Mouse (Mus musculus) hindbrain, postnatal 0 days (tissue): ENCODE measurements at regions not wholly inside any gene's neighbourhood (a gene's known extent, or its start where the extent isn't known, plus 50 kb on each side); places are given as distances from the start of the nearest gene placed in this dataset.

Experiments
- ATAC-seq: fragments of 200-750 bp; cut with Nextera tagmentation; 2 replicates; pipeline ENCODE4 v1.8.0; 2017; ENCODE audit warnings: mild to moderate bottlenecking, moderate TSS enrichment, moderate library complexity
- DNase-seq: peaks from one replicate; pipeline ENCODE4 v3.0.0-alpha.2; 2015; ENCODE audit warnings: low spot score
- H3K27ac ChIP-seq: fragments of 300-500 bp; sonication (generic); 2 replicates; pipeline ENCODE4 v1.5.1; 2014; ENCODE audit warnings: mild to moderate bottlenecking
- H3K27me3 ChIP-seq: fragments of 300-500 bp; sonication (generic); 2 replicates; pipeline ENCODE4 v1.6.1; 2014; ENCODE audit warnings: low read length, mixed read lengths; ENCODE audit not compliant: insufficient read depth
- H3K36me3 ChIP-seq: fragments of 300-500 bp; sonication (generic); 2 replicates; pipeline ENCODE4 v1.6.1; 2014; ENCODE audit warnings: low read length, mixed read lengths; ENCODE audit not compliant: insufficient read depth
- H3K4me1 ChIP-seq: fragments of 300-500 bp; sonication (generic); 2 replicates; pipeline ENCODE4 v1.6.1; 2014; ENCODE audit warnings: antibody characterized with exemption, low read length, mixed read lengths; ENCODE audit not compliant: insufficient read depth
- H3K4me2 ChIP-seq: fragments of 300-500 bp; sonication (generic); 2 replicates; pipeline ENCODE4 v1.6.1; 2014; ENCODE audit warnings: low read depth, mild to moderate bottlenecking, low read length, moderate library complexity, mixed read lengths
- H3K4me3 ChIP-seq: fragments of 300-500 bp; sonication (generic); 2 replicates; pipeline ENCODE4 v1.5.1; 2014; ENCODE audit warnings: low read length
- H3K9ac ChIP-seq: fragments of 300-500 bp; sonication (generic); replicated peaks from 2 replicates; pipeline ENCODE4 v1.6.1; 2014; ENCODE audit warnings: mild to moderate bottlenecking, low read length, moderate library complexity, mixed read lengths
- H3K9me3 ChIP-seq: fragments of 300-500 bp; sonication (generic); 2 replicates; pipeline ENCODE4 v1.6.1; 2016; ENCODE audit warnings: low read length, mixed read lengths
- CTCF ChIP-seq: IDR thresholded peaks from 2 replicates; pipeline ENCODE4 v1.5.1; 2016; ENCODE audit warnings: antibody characterized with exemption, control low read depth, low read depth
- WGBS: fragments of 180-500 bp; shearing (Covaris S2); extraction: QIAGEN DNeasy Blood & Tissue Kit; methylation state at CpG from one replicate; pipeline ENCODE4 v1.1.7; 2014; 5-methylcytosine and 5-hydroxymethylcytosine counted together

- ATAC-seq, result peak; percentile 40; the same call in 1 of the 2 replicates
- 11% methylated on average over 1 of the region's 1 CpGs for WGBS
- H3K9ac ChIP-seq, result no peak overlapping the region
- H3K9me3 ChIP-seq, result no peaks in the 10 kb centered on the region
- no peak overlapping the region for H3K4me2 ChIP-seq
- DNase-seq, result peak; percentile 9
- H3K36me3 ChIP-seq, result no peaks in the 10 kb centered on the region
- TF ChIP-seq CTCF, result no peak
- H3K4me3 ChIP-seq, result no peak overlapping the region
- no peaks in the 10 kb centered on the region for H3K27me3 ChIP-seq
- H3K27ac ChIP-seq, result no peak overlapping the region
- H3K4me1 ChIP-seq, result no peaks in the 10 kb centered on the region
Observed at GRCm38 (mm10) chr10:112810181-112810580, 118.6 kb downstream of the Atxn7l3b start.

- DNase-seq (peak; percentile 60), ATAC-seq (no peak)
- Histone ChIP-seq H3K4me3 (no peak overlapping the region), H3K27ac (no peak overlapping the region), H3K9me3 (no peaks in the 10 kb centered on the region), H3K4me2 (no peak overlapping the region), H3K36me3 (no peaks in the 10 kb centered on the region), H3K4me1 (no peaks in the 10 kb centered on the region), H3K9ac (no peak overlapping the region), H3K27me3 (no peaks in the 10 kb centered on the region)
- peak; percentile 64 for TF ChIP-seq CTCF
- 47% methylated on average over 6 of the region's 6 CpGs for WGBS
Observed at GRCm38 (mm10) chr10:112803557-112803956, 125.2 kb downstream of the Atxn7l3b start.

- 6% methylated on average over 5 of the region's 5 CpGs for WGBS
Observed at GRCm38 (mm10) chr10:112801560-112801959, 127.2 kb downstream of the Atxn7l3b start.

GRCm38 (mm10) chr10:112798603-112799002, 130.2 kb downstream of the Atxn7l3b start:
- DNase-seq, result no peak
- H3K4me2 ChIP-seq, result no peak overlapping the region
- no peaks in the 10 kb centered on the region for H3K27me3 ChIP-seq
- no peak overlapping the region for H3K27ac ChIP-seq
- no peak for ATAC-seq
- no peaks in the 10 kb centered on the region for H3K9me3 ChIP-seq
- H3K4me1 ChIP-seq, result no peaks in the 10 kb centered on the region
- 41% methylated on average over 7 of the region's 7 CpGs for WGBS
- H3K4me3 ChIP-seq, result no peak overlapping the region
- no peak for TF ChIP-seq CTCF
- H3K36me3 ChIP-seq, result no peaks in the 10 kb centered on the region
- H3K9ac ChIP-seq, result no peak overlapping the region

More at GRCm38 (mm10) chr10:112801560-112801959, 127.2 kb downstream of the Atxn7l3b start:
- H3K9ac ChIP-seq, result no peak overlapping the region
- H3K9me3 ChIP-seq, result no peaks in the 10 kb centered on the region
- peak; percentile 68 for ATAC-seq
- H3K4me1 ChIP-seq, result no peaks in the 10 kb centered on the region
- H3K27me3 ChIP-seq, result no peaks in the 10 kb centered on the region
- DNase-seq, result peak; percentile 88
- no peaks in the 10 kb centered on the region for H3K36me3 ChIP-seq
- no peak overlapping the region for H3K4me2 ChIP-seq
- TF ChIP-seq CTCF, result peak; percentile 91
- no peak overlapping the region for H3K4me3 ChIP-seq
- no peak overlapping the region for H3K27ac ChIP-seq

- H3K9me3 ChIP-seq, result no peaks in the 10 kb centered on the region
- no peak for ATAC-seq
- H3K36me3 ChIP-seq, result no peaks in the 10 kb centered on the region
- no peak overlapping the region for H3K4me2 ChIP-seq
- 14% methylated on average over 4 of the region's 4 CpGs for WGBS
- no peak overlapping the region for H3K9ac ChIP-seq
- no peak overlapping the region for H3K27ac ChIP-seq
- no peaks in the 10 kb centered on the region for H3K27me3 ChIP-seq
- TF ChIP-seq CTCF, result no peak
- no peaks in the 10 kb centered on the region for H3K4me1 ChIP-seq
- no peak overlapping the region for H3K4me3 ChIP-seq
- no peak for DNase-seq
Observed at GRCm38 (mm10) chr10:112798090-112798489, 130.7 kb downstream of the Atxn7l3b start.

- no peak for TF ChIP-seq CTCF
- no peak overlapping the region for H3K9ac ChIP-seq
- DNase-seq (no peak), ATAC-seq (no peak)
- H3K9me3 ChIP-seq, result no peaks in the 10 kb centered on the region
- 15% methylated on average over 1 of the region's 1 CpGs for WGBS
- no peaks in the 10 kb centered on the region for H3K4me1 ChIP-seq
- H3K4me3 ChIP-seq, result no peak overlapping the region
- no peak overlapping the region for H3K4me2 ChIP-seq
- H3K27ac ChIP-seq, result no peak overlapping the region
- H3K36me3 ChIP-seq, result no peaks in the 10 kb centered on the region
- H3K27me3 ChIP-seq, result no peaks in the 10 kb centered on the region
Observed at GRCm38 (mm10) chr10:112795938-112796337, 132.9 kb downstream of the Atxn7l3b start.

GRCm38 (mm10) chr10:112795473-112795872, 133.3 kb downstream of the Atxn7l3b start:
- H3K27ac ChIP-seq, result no peak overlapping the region
- WGBS, result 83% methylated on average over 1 of the region's 1 CpGs
- H3K4me2 ChIP-seq, result no peak overlapping the region
- H3K36me3 ChIP-seq, result no peaks in the 10 kb centered on the region
- no peak overlapping the region for H3K4me3 ChIP-seq
- peak; percentile 75 for ATAC-seq
- no peaks in the 10 kb centered on the region for H3K9me3 ChIP-seq
- peak; percentile 26; the same call in 1 of the 2 replicates for TF ChIP-seq CTCF
- no peaks in the 10 kb centered on the region for H3K4me1 ChIP-seq
- DNase-seq, result peak; percentile 14
- H3K9ac ChIP-seq, result no peak overlapping the region
- no peaks in the 10 kb centered on the region for H3K27me3 ChIP-seq
